Mouse (Mus musculus) heart, postnatal 0 days (tissue): ENCODE results near the gene Stxbp2.

Source experiments
- CTCF ChIP-seq: IDR thresholded peaks from 2 replicates; pipeline ENCODE4 v1.5.1; 2016; ENCODE audit warnings: antibody characterized with exemption, control low read depth, low read depth
- EP300 ChIP-seq: IDR thresholded peaks from 2 replicates; pipeline ENCODE4 v1.6.1; 2016; ENCODE audit warnings: antibody characterized with exemption, low read depth

DNA sequence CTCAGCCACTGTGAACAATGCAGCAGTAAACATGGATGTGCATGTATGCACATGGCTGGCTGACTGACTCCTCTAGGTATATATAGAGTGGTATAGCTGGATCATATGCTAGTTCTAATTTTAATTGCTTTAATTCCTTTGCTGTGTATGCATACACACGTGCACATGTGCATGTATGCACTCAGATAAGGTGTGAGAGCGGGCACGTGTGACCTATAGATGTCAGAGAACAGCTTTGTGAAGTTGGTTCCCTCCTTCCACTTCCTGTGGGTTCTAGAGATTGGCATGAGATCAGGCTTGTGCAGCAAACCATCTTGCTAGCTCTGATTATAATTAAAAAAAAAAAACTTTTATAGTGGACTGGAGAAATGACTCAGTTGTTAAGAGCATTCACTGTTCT lies 22.1 kb downstream of the Stxbp2 start:
- TF ChIP-seq CTCF (no peak), EP300 (no peak)
